Mouse (Mus musculus): ENCODE measurements around the gene Atl2. TPM values are rescaled to one million over a fixed set of nuclear protein-coding genes. Genes with fewer than 3 reads are reported as not detected.

The Atl2 gene
- polyA plus RNA-seq (2015; fragmentation: Illumina TruSeq; extraction: RNeasy Lipid Tissue Mini Kit (QIAGEN cat#74804); ENCODE audit: low read depth, low replicate concordance) = 55.9 TPM

GRCm38 (mm10) chr17:79895911-79896423 is at the start of gene Atl2:
Gene Atl2 (minus strand): TSS chr17:79896123.

Other genes with a start within 250 kb of the Atl2 start
- gene Cyp1b1, start 181.1 kb downstream of the Atl2 start, polyA plus RNA-seq (2015; fragmentation: Illumina TruSeq; extraction: RNeasy Lipid Tissue Mini Kit (QIAGEN cat#74804); ENCODE audit: low read depth, low replicate concordance) = 1.6 TPM
- 57.6 TPM for gene Hnrnpll, start 166.2 kb upstream of the Atl2 start, polyA plus RNA-seq (2015; fragmentation: Illumina TruSeq; extraction: RNeasy Lipid Tissue Mini Kit (QIAGEN cat#74804); ENCODE audit: low read depth, low replicate concordance)
- gene Galm, start 231.3 kb upstream of the Atl2 start, polyA plus RNA-seq (2015; fragmentation: Illumina TruSeq; extraction: RNeasy Lipid Tissue Mini Kit (QIAGEN cat#74804); ENCODE audit: low read depth, low replicate concordance) = 2.8 TPM

Data from brain, adult 10 weeks (tissue).